ENCODE assay signal across 10 mouse cellular contexts in the genomic region with DNA sequence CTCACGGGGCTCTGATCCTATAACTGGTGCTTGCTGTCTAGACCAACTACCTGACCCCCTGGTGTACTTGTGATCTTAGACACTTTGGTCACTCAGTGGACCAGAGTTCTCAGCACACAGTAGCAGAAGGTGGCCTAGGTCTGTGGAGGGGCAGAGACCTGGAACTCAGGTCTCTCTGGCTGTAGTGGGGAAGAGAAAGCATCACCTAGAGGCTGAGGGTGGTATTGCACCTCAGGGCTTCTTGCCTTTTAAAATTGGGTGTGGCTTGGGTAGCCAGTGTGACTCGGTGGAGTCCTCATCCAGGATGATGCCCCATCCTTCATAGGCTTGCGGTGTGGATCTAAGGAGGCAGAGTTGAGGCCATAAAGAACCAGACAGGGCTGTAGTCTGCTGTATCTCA. TPM values are rescaled to one million over a fixed set of nuclear protein-coding genes. Genes with fewer than 3 reads are reported as not detected.
A peak's percentile ranks its signal among the peaks of the same experiment; 100 is the strongest.
DNase-seq lines count a peak whose midpoint lies in the region; ATAC-seq and TF ChIP-seq lines count a peak whose summit lies in the region.
"Had no signal": no experiment of that assay in that cellular context is flagged by ENCODE, and none has a peak within 500 bp of the region (broad histone marks: within the 10 kb centered on the region; RNA-seq: fewer than 3 reads in every experiment).

No protein-coding gene starts in this region.

- H3K4me1 ChIP-seq in intestine, embryonic 14.5 days (replicated peaks; ENCODE audit: control insufficient read depth, insufficient read depth, low read length): peaks cover 23% of the 10 kb centered on the region; the same call in 1 of the 2 replicates
- peaks cover 27% of the 10 kb centered on the region for H3K4me1 ChIP-seq in intestine, embryonic 15.5 days (replicated peaks)
- 0 out of 4 replicates have a peak, but pooled peaks cover 0 to 6% of the 10 kb centered on the region in 2 experiments for H3K4me1 ChIP-seq in CH12.LX (ENCODE audit: control insufficient read depth in 1 of 2, insufficient read depth in 2 of 2)
- no peaks in the 10 kb centered on the region for H3K4me1 ChIP-seq in heart, postnatal 0 days (ENCODE audit: control insufficient read depth, insufficient read depth)

- no peak for TF ChIP-seq EP300 in CH12.LX (IDR thresholded peaks at IDR 0.05; ENCODE audit: low read length)
- TF ChIP-seq EP300 in heart, postnatal 0 days (IDR thresholded peaks at IDR 0.05; ENCODE audit: low read depth): no peak

- H3K4me2 ChIP-seq in intestine, embryonic 14.5 days (ENCODE audit: low read length): no peak overlapping the region
- no peak overlapping the region for H3K4me2 ChIP-seq in intestine, embryonic 15.5 days (replicated peaks)
- H3K4me2 ChIP-seq in CH12.LX (ENCODE audit: insufficient read depth, low read depth, poor library complexity, severe bottlenecking): no peak overlapping the region
- no peak overlapping the region for H3K4me2 ChIP-seq in heart, postnatal 0 days (ENCODE audit: low read depth, low read length)
- H3K4me2 ChIP-seq: heart, embryonic 13.5 days had no signal

- dilution Hi-C loops in CH12.LX (cut with MboI; ENCODE audit: extremely low pct_ligation_motif_present, extremely low pct_unique_long_range_greater_than_20kb, low sequenced_read_pairs): no loop called here

- no peaks in the 10 kb centered on the region for H3K36me3 ChIP-seq in intestine, embryonic 14.5 days (ENCODE audit: control insufficient read depth, insufficient read depth, low read length)
- H3K36me3 ChIP-seq in intestine, embryonic 15.5 days: no peaks in the 10 kb centered on the region
- no peaks in the 10 kb centered on the region for H3K36me3 ChIP-seq in CH12.LX (replicated peaks in 1 of 2; ENCODE audit: control insufficient read depth in 1 of 2, insufficient read depth in 1 of 2, low read length in 1 of 2)
- no peaks in the 10 kb centered on the region for H3K36me3 ChIP-seq in heart, postnatal 0 days (replicated peaks; ENCODE audit: control insufficient read depth, insufficient read depth, low read length)
- H3K36me3 ChIP-seq: heart, embryonic 13.5 days had no signal

- in situ Hi-C loops in CH12.LX (cut with MboI; ENCODE audit: low pct_ligation_motif_present, low pct_unique_long_range_greater_than_20kb, low sequenced_read_pairs): no loop called here

- intact Hi-C loops in left cerebral cortex, postnatal 14 days (cut with DNase I): no loop called here

- H3K27me3 ChIP-seq in intestine, embryonic 14.5 days (replicated peaks; ENCODE audit: control insufficient read depth, insufficient read depth, low read length): no peaks in the 10 kb centered on the region
- H3K27me3 ChIP-seq in intestine, embryonic 15.5 days (replicated peaks): no peaks in the 10 kb centered on the region
- peaks cover 90% of the 10 kb centered on the region for H3K27me3 ChIP-seq in CH12.LX (replicated peaks)
- H3K27me3 ChIP-seq in heart, postnatal 0 days (ENCODE audit: control insufficient read depth, insufficient read depth, low read length): no peaks in the 10 kb centered on the region
- H3K27me3 ChIP-seq: heart, embryonic 13.5 days had no signal

- TF ChIP-seq CTCF in CH12.LX (conservative IDR thresholded peaks at IDR 0.05 in 1 of 2, IDR thresholded peaks at IDR 0.05 in 1 of 2; ENCODE audit: low read depth in 2 of 2, low read length in 2 of 2): peak; percentile 68 to 92
- peak; percentile 55 for TF ChIP-seq CTCF in heart, postnatal 0 days (IDR thresholded peaks at IDR 0.05; ENCODE audit: low read depth)

- ATAC-seq in intestine, embryonic 14.5 days (replicated peaks; ENCODE audit: low FRiP score, low TSS enrichment, low read depth): no peak
- no peak for ATAC-seq in intestine, embryonic 15.5 days
- ATAC-seq in heart, postnatal 0 days (ENCODE audit: insufficient read depth, low read depth): no peak

- WGBS in intestine, embryonic 14.5 days: 60% methylated on average over 3 of the region's 3 CpGs
- 59% methylated on average over 3 of the region's 3 CpGs for WGBS in intestine, embryonic 15.5 days
- 62% methylated on average over 3 of the region's 3 CpGs for WGBS in heart, postnatal 0 days

- H3K9ac ChIP-seq in intestine, embryonic 14.5 days (ENCODE audit: low read length): no peak overlapping the region
- H3K9ac ChIP-seq in intestine, embryonic 15.5 days: no peak overlapping the region
- H3K9ac ChIP-seq in CH12.LX (ENCODE audit: insufficient read depth, low read depth): no peak overlapping the region
- H3K9ac ChIP-seq in heart, postnatal 0 days (replicated peaks; ENCODE audit: low read depth, low read length): no peak overlapping the region

- H3K27ac ChIP-seq in intestine, embryonic 14.5 days (ENCODE audit: low read depth): no peak overlapping the region
- H3K27ac ChIP-seq in intestine, embryonic 15.5 days: no peak overlapping the region
- no peak overlapping the region for H3K27ac ChIP-seq in CH12.LX (ENCODE audit: insufficient read depth, low read depth)
- H3K27ac ChIP-seq in heart, postnatal 0 days (ENCODE audit: low read depth): no peak overlapping the region

- peak; percentile 28 for TF ChIP-seq RAD21 in CH12.LX (IDR thresholded peaks at IDR 0.05; ENCODE audit: low read depth, low read length)

- DNase-seq in intestine, embryonic 14.5 days (ENCODE audit: low spot score): peak; percentile 82
- peak; percentile 56 for DNase-seq in CH12.LX (ENCODE audit: extremely low read depth)
- peak; percentile 69 for DNase-seq in adrenal gland, adult 2 months
- DNase-seq in heart, postnatal 0 days (ENCODE audit: low spot score): no peak
- peak; percentile 78 for DNase-seq in lung, postnatal 36 days
- peak; percentile 79 for DNase-seq in thymus, postnatal 4 days
- DNase-seq in left cerebral cortex, postnatal 14 days (ENCODE audit: low spot score in 2 of 2): no peak

- H3K9me3 ChIP-seq in intestine, embryonic 14.5 days (ENCODE audit: control insufficient read depth, low read length): no peaks in the 10 kb centered on the region
- no peaks in the 10 kb centered on the region for H3K9me3 ChIP-seq in intestine, embryonic 15.5 days
- no peaks in the 10 kb centered on the region for H3K9me3 ChIP-seq in CH12.LX (replicated peaks; ENCODE audit: low read length)
- no peaks in the 10 kb centered on the region for H3K9me3 ChIP-seq in heart, postnatal 0 days (replicated peaks; ENCODE audit: control insufficient read depth, low read length)
- H3K9me3 ChIP-seq: heart, embryonic 13.5 days had no signal

- H3K79me2 ChIP-seq in CH12.LX (replicated peaks; ENCODE audit: control insufficient read depth, extremely low read depth, insufficient read depth, poor library complexity, severe bottlenecking): no peaks in the 10 kb centered on the region; the same call in 1 of the 2 replicates

- no peak for TF ChIP-seq POLR2A in CH12.LX (IDR thresholded peaks at IDR 0.05; ENCODE audit: low read depth, low read length)

- H3K4me3 ChIP-seq in intestine, embryonic 14.5 days (ENCODE audit: low read depth, low read length): no peak overlapping the region
- no peak overlapping the region for H3K4me3 ChIP-seq in intestine, embryonic 15.5 days (replicated peaks)
- H3K4me3 ChIP-seq in CH12.LX (replicated peaks in 1 of 3; ENCODE audit: low read depth in 2 of 3, low read length in 2 of 3, poor library complexity in 1 of 3): no peak overlapping the region
- no peak overlapping the region for H3K4me3 ChIP-seq in heart, postnatal 0 days (ENCODE audit: low read depth, low read length)
- H3K4me3 ChIP-seq: heart, embryonic 13.5 days had no signal

TF ChIP-seq in CH12.LX, 34 proteins besides CTCF, POLR2A, EP300 and RAD21:
- TF ChIP-seq ZC3H11A (IDR thresholded peaks at IDR 0.05; ENCODE audit: low read depth, low read length) (no peak), JUND (conservative IDR thresholded peaks at IDR 0.05; ENCODE audit: low read depth, low read length) (no peak), ZKSCAN1 (IDR thresholded peaks at IDR 0.05; ENCODE audit: borderline replicate concordance, low read depth, low read length) (no peak), KAT2A (IDR thresholded peaks at IDR 0.05; ENCODE audit: insufficient replicate concordance, low read length) (no peak), SMC3 (IDR thresholded peaks at IDR 0.05; ENCODE audit: low read depth, low read length) (peak; percentile 41), TCF12 (IDR thresholded peaks at IDR 0.05; ENCODE audit: low read depth, low read length) (no peak), MAX (IDR thresholded peaks at IDR 0.05; ENCODE audit: low read length) (no peak), USF2 (conservative IDR thresholded peaks at IDR 0.05; ENCODE audit: low read depth, low read length) (no peak), JUN (IDR thresholded peaks at IDR 0.05; ENCODE audit: insufficient read depth, low read depth, low read length) (no peak)

RNA-seq across cellular contexts. Expression of a gene that starts 13.7 kb away (rescaled TPM):
- 118 and 124 TPM in 2 replicates for polyA plus RNA-seq in intestine, embryonic 14.5 days (2014; fragmentation: Nextera tagmentation; extraction: Ambion mirVana)
- polyA plus RNA-seq in intestine, embryonic 15.5 days (2015; fragmentation: Nextera tagmentation; extraction: Ambion mirVana): 96.3 and 97.9 TPM in 2 replicates
- total RNA-seq in CH12.LX (2012; rRNA removed) (0.04 TPM in 2 replicates), CH12.LX (2014; rRNA removed) (not detected in 2 replicates)
- polyA plus RNA-seq in CH12.LX (2012; ENCODE audit: insufficient read length, low read depth): not detected in 2 replicates
- 10 to 100 TPM; 36.4 to 37.1 TPM for total RNA-seq in adrenal gland, adult 2 months (2021)
- polyA plus RNA-seq in adrenal gland, adult 2 months (2012; rRNA removed): 20.1 and 21.3 TPM in 2 replicates
- 97.4 and 129 TPM in 2 replicates for total RNA-seq in heart, postnatal 0 days (2014; rRNA removed; ENCODE audit: low replicate concordance)
- polyA plus RNA-seq in heart, postnatal 0 days (2015; fragmentation: Nextera tagmentation; extraction: Ambion mirVana): 40.6 and 41.9 TPM in 2 replicates
- 10 to 100 TPM; 10.8 to 13.3 TPM for total RNA-seq in left cerebral cortex, postnatal 14 days (2021)
- total RNA-seq: neutrophil, adult 5-6 weeks had no signal

Comparison
In these comparisons a context has a peak if more than half of its experiments do, and no peak if none do; other contexts are left out.
1. DNase-seq: peak in intestine, embryonic 14.5 days (single experiment), CH12.LX (single experiment), adrenal gland, adult 2 months (single experiment), lung, postnatal 36 days (single experiment) and thymus, postnatal 4 days (single experiment); none in heart, postnatal 0 days (single experiment) and left cerebral cortex, postnatal 14 days (0 of 2).
2. RNA of a gene that starts 13.7 kb away (polyA plus RNA-seq): 118 to 124 TPM in intestine, embryonic 14.5 days, 96.3 to 97.9 TPM in intestine, embryonic 15.5 days, 40.6 to 41.9 TPM in heart, postnatal 0 days and 20.1 to 21.3 TPM in adrenal gland, adult 2 months; not detected in CH12.LX; every median in the first group is over 10 times any median in the second.